Mouse (Mus musculus) megakaryocyte-erythroid progenitor cell, adult 5-6 weeks (primary cell): Measurements from ENCODE around the gene Pan2. TPM values are rescaled to one million over a fixed set of nuclear protein-coding genes. Genes with fewer than 3 reads are reported as not detected.

Experiments used
- ATAC-seq: replicated peaks from 2 replicates; pipeline ENCODE4 v1.8.0; 2016; ENCODE audit warnings: mild to moderate bottlenecking, inconsistent platforms; ENCODE audit not compliant: severe bottlenecking, poor library complexity, low FRiP score, low TSS enrichment
- total RNA-seq, 2 experiments: library from RNA; stranded (forward) in 1 of 2; stranded (reverse) in 1 of 2; fragments of 200-1000, 215-1000 nt in 1 of 2; fragments of >200 nt in 1 of 2; fragmentation: Nextera tagmentation in 1 of 2; gene quantifications; 2 replicates each; pipeline ENCODE4 v1.2.3; 2014 to 2017

Pan2 gene
- total RNA-seq, 2 experiments from 2014 or later: 18.0 to 40.7 TPM

- ATAC-seq: no peak
Observed at GRCm38 (mm10) chr10:128369599-128369998, 66.5 kb downstream of the Pan2 start.

- ATAC-seq: no peak
Observed at GRCm38 (mm10) chr10:128370021-128370420, 66.9 kb downstream of the Pan2 start.

GRCm38 (mm10) chr10:128370601-128371000 lies 67.5 kb downstream of the Pan2 start:
- ATAC-seq: no peak

Other genes with a start within 250 kb of the Pan2 start
- gene Ptges3, start 244.4 kb upstream of the Pan2 start, total RNA-seq (2014; fragmentation: Nextera tagmentation): 210 and 260 TPM in 2 replicates
- 377 and 378 TPM in 2 replicates for gene Ptges3, start 244.4 kb upstream of the Pan2 start, total RNA-seq (2017)
- gene Atp5b, start 220.1 kb upstream of the Pan2 start, total RNA-seq (2014; fragmentation: Nextera tagmentation): 2,207 and 2,550 TPM in 2 replicates
- gene Atp5b, start 220.1 kb upstream of the Pan2 start, total RNA-seq (2017): 3,084 and 3,964 TPM in 2 replicates
- gene Baz2a, start 211.8 kb upstream of the Pan2 start, total RNA-seq (2014; fragmentation: Nextera tagmentation): 43.8 and 44.6 TPM in 2 replicates
- 12.4 and 14.3 TPM in 2 replicates for gene Baz2a, start 211.8 kb upstream of the Pan2 start, total RNA-seq (2017)
- 25.2 and 31.5 TPM in 2 replicates for gene Rbms2, start 123.0 kb upstream of the Pan2 start, total RNA-seq (2014; fragmentation: Nextera tagmentation)
- gene Rbms2, start 123.0 kb upstream of the Pan2 start, total RNA-seq (2017): 9.1 and 10.9 TPM in 2 replicates
- gene Gls2, start 108.9 kb upstream of the Pan2 start, total RNA-seq (2014; fragmentation: Nextera tagmentation): 8.8 and 15.0 TPM in 2 replicates
- 9.1 and 16.7 TPM in 2 replicates for gene Gls2, start 108.9 kb upstream of the Pan2 start, total RNA-seq (2017)
- gene Spryd4, start 91.5 kb upstream of the Pan2 start, total RNA-seq (2014; fragmentation: Nextera tagmentation): 37.3 and 44.4 TPM in 2 replicates
- gene Spryd4, start 91.5 kb upstream of the Pan2 start, total RNA-seq (2017): 31.2 and 39.7 TPM in 2 replicates
- 0.74 TPM in 1 of 2 replicates, not detected in the other for gene Mip, start 77.5 kb upstream of the Pan2 start, total RNA-seq (2014; fragmentation: Nextera tagmentation)
- gene Mip, start 77.5 kb upstream of the Pan2 start, total RNA-seq (2017): 1.6 TPM in 1 of 2 replicates, not detected in the other
- gene Timeless, start 71.3 kb upstream of the Pan2 start, total RNA-seq (2014; fragmentation: Nextera tagmentation): 104 and 125 TPM in 2 replicates
- 105 and 128 TPM in 2 replicates for gene Timeless, start 71.3 kb upstream of the Pan2 start, total RNA-seq (2017)
- gene Apon, start 49.2 kb upstream of the Pan2 start, total RNA-seq (2014; fragmentation: Nextera tagmentation): 1.3 and 1.7 TPM in 2 replicates
- gene Apon, start 49.2 kb upstream of the Pan2 start, total RNA-seq (2017): not detected in 2 replicates
- not detected in 2 replicates for gene Apof, start 34.7 kb upstream of the Pan2 start, total RNA-seq (2014; fragmentation: Nextera tagmentation)
- not detected in 2 replicates for gene Apof, start 34.7 kb upstream of the Pan2 start, total RNA-seq (2017)
- 24.3 and 35.7 TPM in 2 replicates for gene Stat2, start 32.8 kb upstream of the Pan2 start, total RNA-seq (2014; fragmentation: Nextera tagmentation)
- gene Stat2, start 32.8 kb upstream of the Pan2 start, total RNA-seq (2017): 8.1 and 9.0 TPM in 2 replicates
- gene Il23a, start 4.6 kb upstream of the Pan2 start, total RNA-seq (2014; fragmentation: Nextera tagmentation): not detected in 2 replicates
- not detected in 2 replicates for gene Il23a, start 4.6 kb upstream of the Pan2 start, total RNA-seq (2017)
- gene Cnpy2, start 19.1 kb downstream of the Pan2 start, total RNA-seq (2014; fragmentation: Nextera tagmentation): 62.8 and 95.5 TPM in 2 replicates
- 86.0 and 87.5 TPM in 2 replicates for gene Cnpy2, start 19.1 kb downstream of the Pan2 start, total RNA-seq (2017)
- gene Cs, start 34.4 kb downstream of the Pan2 start, total RNA-seq (2014; fragmentation: Nextera tagmentation): 226 and 251 TPM in 2 replicates
- 113 and 182 TPM in 2 replicates for gene Cs, start 34.4 kb downstream of the Pan2 start, total RNA-seq (2017)
- 12.9 and 16.8 TPM in 2 replicates for gene Coq10a, start 65.7 kb downstream of the Pan2 start, total RNA-seq (2014; fragmentation: Nextera tagmentation)
- 8.8 and 10.9 TPM in 2 replicates for gene Coq10a, start 65.7 kb downstream of the Pan2 start, total RNA-seq (2017)
- 62.2 and 68.5 TPM in 2 replicates for gene Ankrd52, start 73.8 kb downstream of the Pan2 start, total RNA-seq (2014; fragmentation: Nextera tagmentation)
- 8.3 and 11.7 TPM in 2 replicates for gene Ankrd52, start 73.8 kb downstream of the Pan2 start, total RNA-seq (2017)
- not detected in 2 replicates for gene Slc39a5, start 97.9 kb downstream of the Pan2 start, total RNA-seq (2014; fragmentation: Nextera tagmentation)
- not detected in 2 replicates for gene Slc39a5, start 97.9 kb downstream of the Pan2 start, total RNA-seq (2017)
- gene Nabp2, start 108.2 kb downstream of the Pan2 start, total RNA-seq (2014; fragmentation: Nextera tagmentation): 63.0 and 130 TPM in 2 replicates
- gene Nabp2, start 108.2 kb downstream of the Pan2 start, total RNA-seq (2017): 54.4 and 98.8 TPM in 2 replicates
- gene Rnf41, start 108.3 kb downstream of the Pan2 start, total RNA-seq (2014; fragmentation: Nextera tagmentation): 20.9 and 21.6 TPM in 2 replicates
- gene Rnf41, start 108.3 kb downstream of the Pan2 start, total RNA-seq (2017): 8.8 and 12.9 TPM in 2 replicates
- gene Smarcc2, start 155.9 kb downstream of the Pan2 start, total RNA-seq (2014; fragmentation: Nextera tagmentation): 98.5 and 119 TPM in 2 replicates
- 62.9 and 73.3 TPM in 2 replicates for gene Smarcc2, start 155.9 kb downstream of the Pan2 start, total RNA-seq (2017)
- 655 and 828 TPM in 2 replicates for gene Myl6, start 190.8 kb downstream of the Pan2 start, total RNA-seq (2014; fragmentation: Nextera tagmentation)
- 663 and 819 TPM in 2 replicates for gene Myl6, start 190.8 kb downstream of the Pan2 start, total RNA-seq (2017)
- 3.7 and 6.3 TPM in 2 replicates for gene Myl6b, start 195.3 kb downstream of the Pan2 start, total RNA-seq (2014; fragmentation: Nextera tagmentation)
- gene Myl6b, start 195.3 kb downstream of the Pan2 start, total RNA-seq (2017): 0.56 TPM in 1 of 2 replicates, not detected in the other
- gene Esyt1, start 222.5 kb downstream of the Pan2 start, total RNA-seq (2014; fragmentation: Nextera tagmentation): 49.7 and 53.8 TPM in 2 replicates
- 59.2 and 66.2 TPM in 2 replicates for gene Esyt1, start 222.5 kb downstream of the Pan2 start, total RNA-seq (2017)
- gene Zc3h10, start 244.4 kb downstream of the Pan2 start, total RNA-seq (2014; fragmentation: Nextera tagmentation): 5.6 and 6.7 TPM in 2 replicates
- gene Zc3h10, start 244.4 kb downstream of the Pan2 start, total RNA-seq (2017): 8.3 and 10.2 TPM in 2 replicates
- gene Rpl41, start 246.0 kb downstream of the Pan2 start, total RNA-seq (2014; fragmentation: Nextera tagmentation): 7,210 and 7,602 TPM in 2 replicates
- gene Rpl41, start 246.0 kb downstream of the Pan2 start, total RNA-seq (2017): 3,211 and 3,934 TPM in 2 replicates